Mouse (Mus musculus) v-Abl transformed pro-B cells (cell line): ENCODE results near the gene AB124611.

Source experiments
- in situ Hi-C, 2 experiments: fragments of 400-800 bp; cut with MboI; formaldehyde crosslinking; loops; one replicate each; pipeline ENCODE4 v1.15.1; 2025; ENCODE audit not compliant: unreplicated experiment in 2 of 2

The AB124611 gene

DNA sequence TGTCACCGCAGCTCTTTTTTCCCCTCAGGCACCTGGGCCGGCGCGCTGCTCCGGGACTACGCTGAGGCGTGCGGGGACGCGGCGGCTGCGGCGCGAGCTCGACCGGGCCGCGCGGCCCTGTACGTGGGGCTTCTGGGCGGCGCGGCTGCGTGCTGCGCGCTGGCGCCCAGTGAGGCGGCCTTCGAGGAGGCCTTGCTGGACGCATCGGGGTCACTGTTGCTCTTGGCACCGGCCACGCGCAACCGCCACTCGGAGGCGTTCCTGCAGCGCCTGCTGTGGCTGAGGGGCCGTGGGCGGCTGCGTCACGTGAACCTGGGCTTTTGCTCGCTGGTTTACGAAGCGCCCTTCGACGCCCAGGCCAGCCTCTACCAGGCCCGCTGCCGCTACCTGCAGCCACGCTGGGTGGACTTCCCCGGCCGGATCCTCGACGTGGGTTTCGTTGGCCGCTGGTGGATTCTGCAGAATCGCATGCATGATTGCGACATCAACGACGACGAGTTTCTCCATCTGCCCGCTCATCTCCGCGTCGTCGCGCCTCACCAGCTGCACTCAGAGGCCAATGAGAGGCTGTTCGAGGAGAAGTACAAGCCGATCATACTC, 67.2 kb downstream of the AB124611 start:
- in situ Hi-C loops, result loop anchor here in 1 of 2 experiments (10.0 kb wide), 1 partner anchor 172 kb away; the partner anchor contains the start of gene Spc24

DNA sequence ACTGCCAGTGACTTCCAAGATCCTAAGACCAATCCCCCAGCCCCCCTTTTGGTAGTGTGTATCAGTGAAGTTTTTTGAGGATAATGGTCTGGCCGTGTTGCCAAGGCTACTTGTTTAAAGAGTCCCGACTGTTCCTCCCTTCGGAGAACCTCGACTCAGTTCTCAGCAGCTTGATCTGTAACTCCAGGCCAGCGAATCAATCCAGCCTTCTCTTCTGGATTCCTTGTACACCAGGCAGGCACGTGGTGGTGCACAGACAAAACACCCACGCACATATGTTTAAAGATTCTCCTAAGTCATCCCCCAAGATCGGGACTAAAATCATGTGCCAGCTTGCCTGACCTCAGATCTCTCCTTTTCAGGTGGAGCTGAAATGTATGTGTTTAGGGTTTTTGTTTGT, 68.4 kb downstream of the AB124611 start:
- in situ Hi-C loops, result loop anchor here in 1 of 2 experiments (10.0 kb wide), 1 partner anchor 170 kb away; the partner anchor contains the start of gene Spc24

DNA sequence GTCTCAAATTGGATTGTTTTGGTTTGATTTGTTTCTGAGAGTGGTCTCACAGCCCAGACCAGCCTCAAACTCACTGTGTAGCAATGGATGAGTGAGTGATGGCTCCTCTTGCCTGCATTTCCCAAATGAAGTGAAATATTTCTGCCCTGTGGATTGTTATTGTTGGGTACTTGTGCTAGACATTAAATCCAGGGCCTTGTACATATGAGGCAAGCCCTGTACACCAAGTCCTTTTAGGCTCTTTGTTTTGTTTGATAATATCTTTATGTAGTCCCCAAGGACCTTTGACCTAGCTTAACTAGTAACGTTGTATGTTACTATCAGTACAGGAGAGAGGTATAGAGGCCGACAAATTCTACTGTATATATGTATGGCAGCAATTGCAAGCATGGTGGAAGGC, 68.9 kb downstream of the AB124611 start:
- in situ Hi-C loops, result loop anchor here in 1 of 2 experiments (10.0 kb wide), 1 partner anchor 170 kb away; the partner anchor contains the start of gene Spc24
